Mouse (Mus musculus) MEL (cell line): Measurements from ENCODE around the gene Sorbs1.

Experiments used
- CTCF ChIP-seq, 3 experiments: IDR thresholded peaks in 2 of 3; conservative IDR thresholded peaks in 1 of 3; 2 replicates each; pipeline ENCODE4 v1.5.1; 2011 to 2012; ENCODE audit warnings: low read length in 3 of 3, low read depth in 2 of 3, mild to moderate bottlenecking in 2 of 3, improper control_type of control experiment in 1 of 3, inconsistent platforms in 1 of 3, mixed read lengths in 1 of 3, moderate library complexity in 1 of 3; ENCODE audit not compliant: control insufficient read depth in 1 of 3, insufficient read depth in 1 of 3, poor library complexity in 1 of 3, severe bottlenecking in 1 of 3
- E2F4 ChIP-seq: IDR thresholded peaks from 2 replicates; pipeline ENCODE4 v1.6.1; 2011; ENCODE audit warnings: low read depth, low read length, improper control_type of control experiment, borderline replicate concordance
- ELF1 ChIP-seq: IDR thresholded peaks from 2 replicates; pipeline ENCODE4 v1.6.1; 2014; ENCODE audit warnings: low read depth, mild to moderate bottlenecking, inconsistent platforms, low read length, improper control_type of control experiment, moderate library complexity
- GATA1 ChIP-seq: IDR thresholded peaks from 2 replicates; pipeline ENCODE4 v1.6.1; 2011; ENCODE audit warnings: low read depth, low read length, improper control_type of control experiment
- MAX ChIP-seq: IDR thresholded peaks from 2 replicates; pipeline ENCODE4 v1.6.1; 2011; ENCODE audit warnings: low read length, improper control_type of control experiment
- MXI1 ChIP-seq: IDR thresholded peaks from 2 replicates; pipeline ENCODE4 v1.6.1; 2011; ENCODE audit warnings: mild to moderate bottlenecking, low read depth, low read length, improper control_type of control experiment
- NELFE ChIP-seq: IDR thresholded peaks from 2 replicates; pipeline ENCODE4 v1.6.1; 2011; ENCODE audit warnings: low read depth, low read length, improper control_type of control experiment
- POLR2A ChIP-seq, 2 experiments: IDR thresholded peaks; 2 replicates each; pipeline ENCODE4 v1.6.1; 2011 to 2012; ENCODE audit warnings: low read length in 2 of 2, mild to moderate bottlenecking in 2 of 2, control low read depth in 1 of 2, improper control_type of control experiment in 1 of 2, low read depth in 1 of 2, moderate library complexity in 1 of 2; ENCODE audit not compliant: control insufficient read depth in 1 of 2, insufficient read depth in 1 of 2, poor library complexity in 1 of 2
- USF2 ChIP-seq, 2 experiments: IDR thresholded peaks; 2 replicates each; pipeline ENCODE4 v1.6.1; 2011 to 2012; ENCODE audit warnings: improper control_type of control experiment in 2 of 2, low read length in 2 of 2, borderline replicate concordance in 1 of 2, inconsistent platforms in 1 of 2, low read depth in 1 of 2, mild to moderate bottlenecking in 1 of 2; ENCODE audit not compliant: insufficient read depth in 1 of 2

DNA sequence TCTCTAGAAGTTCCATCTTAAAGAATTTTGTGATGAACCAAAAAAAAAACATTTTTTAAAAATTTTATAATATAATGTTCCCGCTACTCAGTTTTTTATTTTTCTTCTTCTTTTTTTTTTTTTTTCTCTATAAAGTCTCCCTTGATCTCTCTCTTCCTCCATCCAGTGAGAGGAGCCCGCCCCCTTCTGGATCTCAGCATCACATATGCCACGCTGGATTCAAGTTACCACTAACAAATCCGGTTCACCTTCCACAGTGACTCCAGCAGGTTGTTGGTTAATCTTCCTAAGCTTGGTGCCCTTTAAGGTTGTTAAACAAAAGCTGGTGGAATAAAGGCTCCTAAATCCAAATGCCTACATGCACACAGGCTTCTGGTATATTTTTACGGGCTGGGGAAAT, 179.7 kb downstream of the Sorbs1 start:
- no peak; a peak in 1 of 6 replicates for TF ChIP-seq CTCF (IDR thresholded peaks at IDR 0.05 in 2 of 3, conservative IDR thresholded peaks at IDR 0.05 in 1 of 3; ENCODE audit: control insufficient read depth in 1 of 3, insufficient read depth in 1 of 3, low read depth in 2 of 3, low read length in 3 of 3, poor library complexity in 1 of 3, severe bottlenecking in 1 of 3)
- TF ChIP-seq GATA1, result no peak
- TF ChIP-seq NELFE, result no peak
- no peak for TF ChIP-seq USF2 (IDR thresholded peaks at IDR 0.05; ENCODE audit: borderline replicate concordance in 1 of 2, insufficient read depth in 1 of 2, low read depth in 1 of 2, low read length in 2 of 2)
- TF ChIP-seq MXI1, result no peak
- TF ChIP-seq POLR2A (IDR thresholded peaks at IDR 0.05; ENCODE audit: control insufficient read depth in 1 of 2, insufficient read depth in 1 of 2, low read depth in 1 of 2, low read length in 2 of 2, poor library complexity in 1 of 2), result no peak
- TF ChIP-seq MAX, result no peak
- no peak for TF ChIP-seq E2F4
- no peak for TF ChIP-seq ELF1
